Mouse (Mus musculus) layer of hippocampus, adult 18-20 months (tissue): ENCODE results near the gene Atpaf2. TPM values are rescaled to one million over a fixed set of nuclear protein-coding genes. Genes with fewer than 3 reads are reported as not detected.

Experiments used
- DNase-seq, 2 experiments: peaks; one replicate each; pipeline ENCODE4 v3.0.0; 2022; ENCODE audit warnings: low spot score in 2 of 2
- total RNA-seq, 2 experiments: library from RNA; stranded (reverse); gene quantifications; 2 replicates each; pipeline ENCODE4 v1.2.3; 2021

Gene Atpaf2
- total RNA-seq, 2 experiments from 2014 or later = 22.3 to 24.7 TPM

GRCm38 (mm10) chr11:60351925-60352371 lies 66.3 kb downstream of the Atpaf2 start:
- peak in 1 of 2 experiments; percentile 51 for DNase-seq

GRCm38 (mm10) chr11:60351388-60351787 lies 66.9 kb downstream of the Atpaf2 start:
- peak in 1 of 2 experiments; percentile 8 for DNase-seq

Other genes starting within 250 kb of the Atpaf2 start
- gene Srebf1, start 195.9 kb downstream of the Atpaf2 start, total RNA-seq = 10 to 100 TPM; 73.9 to 80.4 TPM
- gene Tom1l2, start 65.6 kb downstream of the Atpaf2 start, total RNA-seq = 100 to 1,000 TPM; 191 to 195 TPM
- 1 to 10 TPM; 7.3 to 7.9 TPM for gene Drc3, start 65.1 kb downstream of the Atpaf2 start, total RNA-seq
- gene Gid4, start 1.3 kb downstream of the Atpaf2 start, total RNA-seq = 10 to 100 TPM; 50.2 to 54.0 TPM
- 10 to 100 TPM; 68.7 to 74.0 TPM for gene Drg2, start 36.1 kb upstream of the Atpaf2 start, total RNA-seq
- under 1 TPM; 0.12 to 0.18 TPM for gene Myo15, start 50.9 kb upstream of the Atpaf2 start, total RNA-seq
- 10 to 100 TPM; 62.2 to 63.2 TPM for gene Alkbh5, start 117.9 kb upstream of the Atpaf2 start, total RNA-seq